Mouse (Mus musculus) MEL (cell line): ENCODE measurements at regions not wholly inside any gene's neighbourhood (a gene's known extent, or its start where the extent isn't known, plus 50 kb on each side); places are given as distances from the start of the nearest gene placed in this dataset.

Experiments
- CTCF ChIP-seq, 3 experiments: IDR thresholded peaks in 2 of 3; conservative IDR thresholded peaks in 1 of 3; 2 replicates each; pipeline ENCODE4 v1.5.1; 2011 to 2012; ENCODE audit warnings: low read length in 3 of 3, low read depth in 2 of 3, mild to moderate bottlenecking in 2 of 3, improper control_type of control experiment in 1 of 3, inconsistent platforms in 1 of 3, mixed read lengths in 1 of 3, moderate library complexity in 1 of 3; ENCODE audit not compliant: control insufficient read depth in 1 of 3, insufficient read depth in 1 of 3, poor library complexity in 1 of 3, severe bottlenecking in 1 of 3
- EP300 ChIP-seq, 2 experiments: IDR thresholded peaks; 2 replicates each; pipeline ENCODE4 v1.6.1; 2011; ENCODE audit warnings: improper control_type of control experiment in 2 of 2, low read length in 2 of 2, low read depth in 1 of 2, mild to moderate bottlenecking in 1 of 2
- GABPA ChIP-seq: IDR thresholded peaks from 2 replicates; pipeline ENCODE4 v1.6.1; 2012; ENCODE audit warnings: low read depth, mild to moderate bottlenecking, inconsistent platforms, low read length, improper control_type of control experiment, moderate library complexity
- MAFK ChIP-seq: IDR thresholded peaks from 2 replicates; pipeline ENCODE4 v1.6.1; 2011; ENCODE audit warnings: low read depth, mild to moderate bottlenecking, low read length, improper control_type of control experiment, borderline replicate concordance
- MAX ChIP-seq: IDR thresholded peaks from 2 replicates; pipeline ENCODE4 v1.6.1; 2011; ENCODE audit warnings: low read length, improper control_type of control experiment
- POLR2A ChIP-seq, 2 experiments: IDR thresholded peaks; 2 replicates each; pipeline ENCODE4 v1.6.1; 2011 to 2012; ENCODE audit warnings: low read length in 2 of 2, mild to moderate bottlenecking in 2 of 2, control low read depth in 1 of 2, improper control_type of control experiment in 1 of 2, low read depth in 1 of 2, moderate library complexity in 1 of 2; ENCODE audit not compliant: control insufficient read depth in 1 of 2, insufficient read depth in 1 of 2, poor library complexity in 1 of 2
- POLR2AphosphoS2 ChIP-seq: IDR thresholded peaks from 2 replicates; pipeline ENCODE4 v1.6.1; 2011; ENCODE audit warnings: low read length, improper control_type of control experiment
- SIN3A ChIP-seq: IDR thresholded peaks from 2 replicates; pipeline ENCODE4 v1.6.1; 2012; ENCODE audit warnings: low read length, improper control_type of control experiment, inconsistent platforms
- TCF12 ChIP-seq: IDR thresholded peaks from 2 replicates; pipeline ENCODE4 v1.6.1; 2014; ENCODE audit warnings: low read depth, mild to moderate bottlenecking, inconsistent platforms, low read length, improper control_type of control experiment, moderate library complexity

GRCm38 (mm10) chr16:86346916-86347315 lies 445.3 kb upstream of the Adamts5 start:
- TF ChIP-seq EP300 (IDR thresholded peaks at IDR 0.05; ENCODE audit: low read depth in 1 of 2, low read length in 2 of 2): no peak
- no peak for TF ChIP-seq CTCF (IDR thresholded peaks at IDR 0.05 in 2 of 3, conservative IDR thresholded peaks at IDR 0.05 in 1 of 3; ENCODE audit: control insufficient read depth in 1 of 3, insufficient read depth in 1 of 3, low read depth in 2 of 3, low read length in 3 of 3, poor library complexity in 1 of 3, severe bottlenecking in 1 of 3)
- no peak for TF ChIP-seq SIN3A
- no peak for TF ChIP-seq POLR2AphosphoS2
- TF ChIP-seq GABPA: no peak
- TF ChIP-seq MAX: no peak
- TF ChIP-seq MAFK: no peak
- TF ChIP-seq POLR2A (IDR thresholded peaks at IDR 0.05; ENCODE audit: control insufficient read depth in 1 of 2, insufficient read depth in 1 of 2, low read depth in 1 of 2, low read length in 2 of 2, poor library complexity in 1 of 2): no peak
- TF ChIP-seq TCF12: no peak
